Mouse (Mus musculus): ENCODE results near the gene Ankrd60. TPM values are rescaled to one million over a fixed set of nuclear protein-coding genes. Genes with fewer than 3 reads are reported as not detected.

Ankrd60 gene
- polyA plus RNA-seq, 1 experiment from 2014 or later = not detected

- Histone ChIP-seq H3K4me1 (ENCODE audit: control insufficient read depth, insufficient read depth, low read length) (no peaks in the 10 kb centered on the region), H3K27me3 (ENCODE audit: control insufficient read depth, insufficient read depth, low read length) (no peaks in the 10 kb centered on the region), H3K36me3 (replicated peaks; ENCODE audit: control insufficient read depth, insufficient read depth, low read depth, low read length) (no peaks in the 10 kb centered on the region), H3K9ac (replicated peaks; ENCODE audit: low read length) (no peak overlapping the region), H3K4me3 (ENCODE audit: low read depth, low read length) (no peak overlapping the region), H3K4me2 (ENCODE audit: low read depth, low read length) (no peak overlapping the region), H3K27ac (replicated peaks; ENCODE audit: low read depth, low read length) (no peak overlapping the region), H3K9me3 (replicated peaks; ENCODE audit: control insufficient read depth, low read length) (no peaks in the 10 kb centered on the region)
- WGBS = 43% methylated on average over 15 of the region's 15 CpGs
- ATAC-seq (replicated peaks; ENCODE audit: insufficient number of reproducible peaks, low FRiP score, low TSS enrichment, low read depth) (peak; percentile 57; the same call in 1 of the 2 replicates), DNase-seq (ENCODE audit: low spot score) (peak; percentile 91)
These were observed 32.0 kb downstream of the Ankrd60 start for GRCm38 (mm10) chr2:173545992-173546703.

- Histone ChIP-seq H3K9me3 (replicated peaks; ENCODE audit: control insufficient read depth, low read length) (no peaks in the 10 kb centered on the region), H3K27me3 (ENCODE audit: control insufficient read depth, insufficient read depth, low read length) (no peaks in the 10 kb centered on the region), H3K4me2 (ENCODE audit: low read depth, low read length) (no peak overlapping the region), H3K9ac (replicated peaks; ENCODE audit: low read length) (no peak overlapping the region), H3K4me3 (ENCODE audit: low read depth, low read length) (no peak overlapping the region), H3K36me3 (replicated peaks; ENCODE audit: control insufficient read depth, insufficient read depth, low read depth, low read length) (no peaks in the 10 kb centered on the region), H3K4me1 (ENCODE audit: control insufficient read depth, insufficient read depth, low read length) (peaks cover 4% of the 10 kb centered on the region; the same call in 1 of the 2 replicates), H3K27ac (replicated peaks; ENCODE audit: low read depth, low read length) (no peak overlapping the region)
- no peak for ATAC-seq (replicated peaks; ENCODE audit: insufficient number of reproducible peaks, low FRiP score, low TSS enrichment, low read depth)
- no peak for DNase-seq (ENCODE audit: low spot score)
- WGBS = 85% methylated on average over 4 of the region's 4 CpGs
These were observed 35.4 kb downstream of the Ankrd60 start for GRCm38 (mm10) chr2:173542716-173543115.

- Histone ChIP-seq H3K36me3 (replicated peaks; ENCODE audit: control insufficient read depth, insufficient read depth, low read depth, low read length) (no peaks in the 10 kb centered on the region), H3K27me3 (ENCODE audit: control insufficient read depth, insufficient read depth, low read length) (no peaks in the 10 kb centered on the region), H3K4me1 (ENCODE audit: control insufficient read depth, insufficient read depth, low read length) (peaks cover 4% of the 10 kb centered on the region; the same call in 1 of the 2 replicates), H3K27ac (replicated peaks; ENCODE audit: low read depth, low read length) (no peak overlapping the region), H3K4me2 (ENCODE audit: low read depth, low read length) (no peak overlapping the region), H3K9ac (replicated peaks; ENCODE audit: low read length) (no peak overlapping the region), H3K9me3 (replicated peaks; ENCODE audit: control insufficient read depth, low read length) (no peaks in the 10 kb centered on the region), H3K4me3 (ENCODE audit: low read depth, low read length) (no peak overlapping the region)
- DNase-seq (ENCODE audit: low spot score) = no peak
- no peak for ATAC-seq (replicated peaks; ENCODE audit: insufficient number of reproducible peaks, low FRiP score, low TSS enrichment, low read depth)
- 80% methylated on average over 4 of the region's 4 CpGs for WGBS
These were observed 36.4 kb downstream of the Ankrd60 start for GRCm38 (mm10) chr2:173541748-173542147.

GRCm38 (mm10) chr2:173539781-173540180, 38.4 kb downstream of the Ankrd60 start:
- 31% methylated on average over 15 of the region's 15 CpGs for WGBS
- no peak overlapping the region for H3K4me2 ChIP-seq (ENCODE audit: low read depth, low read length)
- H3K27ac ChIP-seq (replicated peaks; ENCODE audit: low read depth, low read length) = no peak overlapping the region
- ATAC-seq (replicated peaks; ENCODE audit: insufficient number of reproducible peaks, low FRiP score, low TSS enrichment, low read depth) = no peak
- H3K4me1 ChIP-seq (ENCODE audit: control insufficient read depth, insufficient read depth, low read length) = peaks cover 4% of the 10 kb centered on the region; the same call in 1 of the 2 replicates
- H3K9ac ChIP-seq (replicated peaks; ENCODE audit: low read length) = no peak overlapping the region
- H3K36me3 ChIP-seq (replicated peaks; ENCODE audit: control insufficient read depth, insufficient read depth, low read depth, low read length) = no peaks in the 10 kb centered on the region
- no peaks in the 10 kb centered on the region for H3K9me3 ChIP-seq (replicated peaks; ENCODE audit: control insufficient read depth, low read length)
- no peaks in the 10 kb centered on the region for H3K27me3 ChIP-seq (ENCODE audit: control insufficient read depth, insufficient read depth, low read length)
- DNase-seq (ENCODE audit: low spot score) = peak; percentile 31
- no peak overlapping the region for H3K4me3 ChIP-seq (ENCODE audit: low read depth, low read length)

- Histone ChIP-seq H3K9me3 (replicated peaks; ENCODE audit: control insufficient read depth, low read length) (no peaks in the 10 kb centered on the region), H3K36me3 (replicated peaks; ENCODE audit: control insufficient read depth, insufficient read depth, low read depth, low read length) (no peaks in the 10 kb centered on the region), H3K27ac (replicated peaks; ENCODE audit: low read depth, low read length) (no peak overlapping the region), H3K27me3 (ENCODE audit: control insufficient read depth, insufficient read depth, low read length) (no peaks in the 10 kb centered on the region), H3K4me1 (ENCODE audit: control insufficient read depth, insufficient read depth, low read length) (peaks cover 4% of the 10 kb centered on the region; the same call in 1 of the 2 replicates), H3K4me2 (ENCODE audit: low read depth, low read length) (no peak overlapping the region), H3K9ac (replicated peaks; ENCODE audit: low read length) (no peak overlapping the region), H3K4me3 (ENCODE audit: low read depth, low read length) (no peak overlapping the region)
- DNase-seq (ENCODE audit: low spot score) (no peak), ATAC-seq (replicated peaks; ENCODE audit: insufficient number of reproducible peaks, low FRiP score, low TSS enrichment, low read depth) (no peak)
- 88% methylated on average over 9 of the region's 9 CpGs for WGBS
These were observed 42.3 kb downstream of the Ankrd60 start for GRCm38 (mm10) chr2:173535886-173536285.

GRCm38 (mm10) chr2:173535390-173535789, 42.8 kb downstream of the Ankrd60 start:
- no peak overlapping the region for H3K4me3 ChIP-seq (ENCODE audit: low read depth, low read length)
- DNase-seq (ENCODE audit: low spot score) (no peak), ATAC-seq (replicated peaks; ENCODE audit: insufficient number of reproducible peaks, low FRiP score, low TSS enrichment, low read depth) (no peak)
- H3K27me3 ChIP-seq (ENCODE audit: control insufficient read depth, insufficient read depth, low read length) = no peaks in the 10 kb centered on the region
- WGBS = 86% methylated on average over 18 of the region's 18 CpGs
- no peaks in the 10 kb centered on the region for H3K36me3 ChIP-seq (replicated peaks; ENCODE audit: control insufficient read depth, insufficient read depth, low read depth, low read length)
- peaks cover 4% of the 10 kb centered on the region; the same call in 1 of the 2 replicates for H3K4me1 ChIP-seq (ENCODE audit: control insufficient read depth, insufficient read depth, low read length)
- H3K4me2 ChIP-seq (ENCODE audit: low read depth, low read length) = no peak overlapping the region
- no peak overlapping the region for H3K27ac ChIP-seq (replicated peaks; ENCODE audit: low read depth, low read length)
- no peak overlapping the region for H3K9ac ChIP-seq (replicated peaks; ENCODE audit: low read length)
- no peaks in the 10 kb centered on the region for H3K9me3 ChIP-seq (replicated peaks; ENCODE audit: control insufficient read depth, low read length)

- DNase-seq (ENCODE audit: low spot score) = no peak
- WGBS = 75% methylated on average over 7 of the region's 7 CpGs
- Histone ChIP-seq H3K9ac (replicated peaks; ENCODE audit: low read length) (no peak overlapping the region), H3K36me3 (replicated peaks; ENCODE audit: control insufficient read depth, insufficient read depth, low read depth, low read length) (no peaks in the 10 kb centered on the region), H3K4me2 (ENCODE audit: low read depth, low read length) (no peak overlapping the region), H3K9me3 (replicated peaks; ENCODE audit: control insufficient read depth, low read length) (no peaks in the 10 kb centered on the region), H3K27ac (replicated peaks; ENCODE audit: low read depth, low read length) (no peak overlapping the region), H3K4me3 (ENCODE audit: low read depth, low read length) (no peak overlapping the region), H3K4me1 (ENCODE audit: control insufficient read depth, insufficient read depth, low read length) (no peaks in the 10 kb centered on the region), H3K27me3 (ENCODE audit: control insufficient read depth, insufficient read depth, low read length) (no peaks in the 10 kb centered on the region)
- ATAC-seq (replicated peaks; ENCODE audit: insufficient number of reproducible peaks, low FRiP score, low TSS enrichment, low read depth) = no peak
These were observed 43.6 kb downstream of the Ankrd60 start for GRCm38 (mm10) chr2:173534581-173534980.

- 48% methylated on average over 15 of the region's 15 CpGs for WGBS
- no peaks in the 10 kb centered on the region for H3K27me3 ChIP-seq (ENCODE audit: control insufficient read depth, insufficient read depth, low read length)
- H3K4me1 ChIP-seq (ENCODE audit: control insufficient read depth, insufficient read depth, low read length) = no peaks in the 10 kb centered on the region
- no peak overlapping the region for H3K4me2 ChIP-seq (ENCODE audit: low read depth, low read length)
- DNase-seq (ENCODE audit: low spot score) (peak; percentile 59), ATAC-seq (replicated peaks; ENCODE audit: insufficient number of reproducible peaks, low FRiP score, low TSS enrichment, low read depth) (peak; percentile 53; the same call in 1 of the 2 replicates)
- H3K36me3 ChIP-seq (replicated peaks; ENCODE audit: control insufficient read depth, insufficient read depth, low read depth, low read length) = no peaks in the 10 kb centered on the region
- no peak overlapping the region for H3K9ac ChIP-seq (replicated peaks; ENCODE audit: low read length)
- 0 out of 2 replicates have a peak overlapping the region, but pooled peaks have one; percentile 41 for H3K27ac ChIP-seq (replicated peaks; ENCODE audit: low read depth, low read length)
- no peaks in the 10 kb centered on the region for H3K9me3 ChIP-seq (replicated peaks; ENCODE audit: control insufficient read depth, low read length)
- H3K4me3 ChIP-seq (ENCODE audit: low read depth, low read length) = no peak overlapping the region
These were observed 45.3 kb downstream of the Ankrd60 start for GRCm38 (mm10) chr2:173532711-173533462.
